Mouse (Mus musculus) layer of hippocampus, postnatal 10 days (tissue): ENCODE measurements around the gene Pparg. TPM values are rescaled to one million over a fixed set of nuclear protein-coding genes. Genes with fewer than 3 reads are reported as not detected.

ENCODE experiments used
- DNase-seq, 2 experiments: peaks; one replicate each; pipeline ENCODE4 v3.0.0; 2021; ENCODE audit warnings: low spot score in 2 of 2
- total RNA-seq, 2 experiments: library from RNA; stranded (reverse); gene quantifications; 2 replicates each; pipeline ENCODE4 v1.2.3; 2021

Pparg gene
- total RNA-seq, 2 experiments from 2014 or later = 1.1 TPM

- no peak for DNase-seq
Measured at GRCm38 (mm10) chr6:115504160-115504558, 143.4 kb downstream of the Pparg start.

GRCm38 (mm10) chr6:115504915-115505314 lies 144.2 kb downstream of the Pparg start:
- no peak for DNase-seq

- no peak for DNase-seq
Measured at GRCm38 (mm10) chr6:115506425-115506824, 145.7 kb downstream of the Pparg start.

DNA sequence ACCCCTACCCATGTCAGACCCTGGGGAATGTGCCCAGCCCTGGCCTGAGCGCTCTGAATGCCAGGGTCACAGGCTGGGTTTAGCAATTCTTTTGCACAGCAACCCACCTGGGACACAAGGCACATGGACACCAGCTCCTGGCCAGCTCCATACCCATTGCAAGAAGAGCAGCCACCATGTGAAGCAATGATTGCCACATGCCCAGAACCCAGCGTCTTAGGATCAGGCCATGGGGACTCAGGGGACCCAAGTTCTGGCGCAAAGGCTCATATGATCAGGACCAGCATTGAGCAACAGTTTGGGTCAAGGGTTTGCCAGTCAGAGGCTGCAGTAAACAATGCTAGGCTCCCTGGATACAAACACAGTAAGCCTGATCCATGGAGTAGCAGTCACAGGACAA lies 150.7 kb downstream of the Pparg start:
- DNase-seq = no peak

- no peak for DNase-seq
Measured at GRCm38 (mm10) chr6:115513207-115513606, 152.5 kb downstream of the Pparg start.

DNA sequence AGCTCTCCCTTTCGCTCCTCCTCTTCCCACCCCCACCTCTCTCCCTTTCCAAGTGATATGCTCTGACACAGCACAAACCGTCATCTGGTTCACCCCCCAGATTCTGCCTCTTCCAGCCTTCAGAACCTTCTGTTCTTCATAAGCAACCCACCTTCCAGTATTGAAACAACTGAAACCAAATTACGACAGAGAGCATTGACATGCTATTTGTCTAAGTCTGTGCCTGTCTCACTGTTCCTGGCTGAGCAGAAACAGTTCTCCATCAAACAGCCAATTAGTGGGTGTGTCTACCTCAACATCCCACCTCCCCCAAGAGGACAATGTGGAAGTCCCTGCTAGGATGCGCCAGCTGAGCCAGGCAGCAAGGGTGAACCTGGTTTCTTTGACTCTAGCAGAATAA lies 157.2 kb downstream of the Pparg start:
- DNase-seq = peak in 1 of 2 experiments; percentile 32

- no peak for DNase-seq
Measured at GRCm38 (mm10) chr6:115518352-115518751, 157.6 kb downstream of the Pparg start.

GRCm38 (mm10) chr6:115519275-115519699 lies 158.5 kb downstream of the Pparg start:
- no peak for DNase-seq

- no peak for DNase-seq
Measured at GRCm38 (mm10) chr6:115521923-115522322, 161.2 kb downstream of the Pparg start.

DNA sequence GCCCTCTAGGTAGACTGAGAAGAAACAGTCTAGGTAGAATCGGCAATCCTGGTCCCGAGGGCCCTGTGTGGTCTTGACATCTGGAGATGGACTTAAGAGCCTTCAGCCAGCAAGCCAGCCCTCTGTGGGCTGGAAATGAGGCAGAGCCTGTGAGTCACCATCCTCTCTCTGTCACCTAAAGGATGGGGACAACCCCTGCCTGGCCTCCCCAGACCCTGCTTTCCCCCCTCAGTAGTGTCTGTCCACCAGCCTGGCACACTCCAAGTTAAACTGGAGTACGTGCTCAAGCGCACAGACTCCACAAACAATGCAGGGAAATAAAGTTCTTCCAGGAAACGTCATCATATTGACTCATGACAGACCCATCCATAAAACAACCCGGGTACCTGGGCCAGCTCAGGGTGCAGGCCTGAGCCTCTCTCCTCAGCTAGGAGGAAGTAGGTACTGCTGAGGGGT lies 162.0 kb downstream of the Pparg start:
- DNase-seq = no peak

DNA sequence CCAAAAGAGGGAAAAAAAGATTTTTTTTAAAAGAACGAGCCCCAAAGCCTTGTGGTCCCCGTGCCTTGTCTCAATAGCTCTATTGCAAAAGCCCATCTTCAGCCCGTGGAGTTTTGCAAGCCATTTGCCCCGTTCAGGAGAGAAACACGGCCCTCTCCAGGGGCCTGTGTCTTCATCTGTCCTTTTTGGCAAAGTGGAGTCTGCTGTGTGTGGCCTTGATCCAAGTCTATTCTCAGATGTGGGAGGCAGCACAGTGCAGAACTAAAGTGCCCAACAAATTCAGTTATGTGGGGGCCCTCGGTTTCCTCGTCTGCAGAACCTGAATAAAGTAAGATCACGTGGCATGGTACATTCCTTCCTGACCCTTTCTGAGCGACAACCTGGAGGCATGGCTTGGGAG lies 162.4 kb downstream of the Pparg start:
- no peak for DNase-seq

GRCm38 (mm10) chr6:115524449-115524990 lies 163.8 kb downstream of the Pparg start:
- DNase-seq = no peak

DNA sequence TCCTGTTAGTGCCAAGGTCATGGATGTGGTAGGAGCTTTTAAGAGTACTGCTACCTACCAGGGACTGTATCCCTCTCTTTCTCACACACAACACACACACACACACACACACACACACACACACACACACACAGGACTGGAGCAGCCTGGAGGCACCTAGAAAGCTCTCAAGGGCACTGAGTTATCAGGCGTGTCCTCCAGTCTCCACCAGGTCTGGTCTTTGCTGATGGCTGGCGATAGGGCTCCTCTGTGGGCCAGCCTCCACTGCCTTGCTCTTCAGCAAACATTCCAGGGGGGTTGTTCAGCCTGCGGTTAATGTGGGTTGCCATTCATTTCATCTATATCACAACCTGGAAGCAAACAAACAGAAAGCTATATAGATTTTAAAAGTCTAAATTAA lies 166.7 kb downstream of the Pparg start:
- DNase-seq = no peak

GRCm38 (mm10) chr6:115528372-115528771 lies 167.6 kb downstream of the Pparg start:
- no peak for DNase-seq

DNA sequence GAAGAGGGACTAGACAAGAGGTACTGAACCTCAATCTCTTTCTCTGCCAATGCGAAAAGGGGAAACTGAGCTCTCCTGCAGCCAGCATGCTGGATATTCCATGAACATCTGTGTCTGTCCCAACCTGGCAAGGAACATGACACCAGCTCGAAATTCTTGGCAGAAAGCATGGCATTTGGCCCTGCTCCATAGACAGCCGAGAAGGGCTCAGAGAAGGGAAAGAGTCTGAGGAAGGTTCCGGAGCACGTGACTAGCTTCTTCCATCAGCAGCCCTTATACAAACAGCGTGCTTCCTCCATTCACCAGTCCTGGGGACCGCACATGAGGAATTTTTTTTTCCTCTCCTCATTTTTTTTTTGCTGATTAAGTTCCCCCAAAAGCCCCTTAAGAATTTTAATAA lies 173.9 kb downstream of the Pparg start:
- DNase-seq = no peak

GRCm38 (mm10) chr6:115536169-115536568 lies 175.4 kb downstream of the Pparg start:
- DNase-seq = no peak

DNA sequence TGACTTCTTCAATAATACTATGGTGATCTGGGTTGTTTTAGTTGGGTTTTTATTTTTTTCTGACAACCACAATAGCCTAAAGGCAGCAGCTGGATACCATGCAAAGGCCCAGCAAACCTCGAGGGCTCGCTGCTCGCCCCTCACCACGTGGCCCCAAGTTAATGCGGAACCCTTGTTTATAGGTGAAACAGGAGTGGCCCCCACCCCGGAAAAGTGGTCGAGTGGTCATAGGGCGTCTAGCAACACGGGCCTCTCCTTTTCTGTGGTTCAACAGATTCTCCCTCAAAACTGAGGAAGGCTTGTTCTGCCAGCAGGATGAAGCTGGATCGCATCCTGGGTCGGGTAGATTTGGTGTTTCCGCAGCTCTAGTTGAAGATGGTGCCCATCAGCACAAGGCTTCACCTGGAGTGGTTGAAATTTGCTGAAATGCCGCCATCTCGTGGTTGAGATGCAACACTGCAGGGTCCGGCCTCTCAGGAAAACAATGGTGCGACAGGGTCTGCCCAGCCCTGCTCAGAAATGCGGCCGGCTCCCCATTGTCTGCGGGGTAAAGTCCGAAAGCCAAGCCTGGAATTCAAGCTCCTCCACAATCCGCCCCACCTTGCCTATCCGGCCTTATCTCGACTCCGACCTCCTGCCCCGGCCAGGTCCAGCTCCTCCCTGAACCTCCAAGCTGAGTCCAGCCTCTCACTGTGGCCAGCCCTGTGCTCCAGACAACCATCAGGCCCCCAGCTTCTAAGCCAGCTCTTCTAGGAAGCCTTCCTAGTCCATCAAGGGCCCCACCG lies 178.1 kb downstream of the Pparg start:
- DNase-seq = peak; percentile 89 to 93

Other genes with a start within 250 kb of the Pparg start
- gene Syn2, start 226.0 kb upstream of the Pparg start, total RNA-seq = 100 to 1,000 TPM; 429 to 484 TPM
- gene Gm17482, start 133.6 kb upstream of the Pparg start, total RNA-seq = not detected
- 10 to 100 TPM; 20.5 to 22.3 TPM for gene Timp4, start 108.7 kb upstream of the Pparg start, total RNA-seq
- gene Tsen2, start 183.7 kb downstream of the Pparg start, total RNA-seq = 10 to 100 TPM; 25.6 to 33.7 TPM
- gene Mkrn2os, start 231.6 kb downstream of the Pparg start, total RNA-seq = not detected
- gene Mkrn2, start 241.0 kb downstream of the Pparg start, total RNA-seq = 10 to 100 TPM; 32.2 to 44.4 TPM